Mouse (Mus musculus): ENCODE data around the gene Polr1e. TPM values are rescaled to one million over a fixed set of nuclear protein-coding genes. Genes with fewer than 3 reads are reported as not detected.
"Not testable (repeated sequence)": the region's sequence is repeated elsewhere in the genome, so short reads cannot be mapped to it uniquely, and the experiment has no call there.

Polr1e gene
- polyA plus RNA-seq, 1 experiment from 2014 or later = 35.3 TPM

DNA sequence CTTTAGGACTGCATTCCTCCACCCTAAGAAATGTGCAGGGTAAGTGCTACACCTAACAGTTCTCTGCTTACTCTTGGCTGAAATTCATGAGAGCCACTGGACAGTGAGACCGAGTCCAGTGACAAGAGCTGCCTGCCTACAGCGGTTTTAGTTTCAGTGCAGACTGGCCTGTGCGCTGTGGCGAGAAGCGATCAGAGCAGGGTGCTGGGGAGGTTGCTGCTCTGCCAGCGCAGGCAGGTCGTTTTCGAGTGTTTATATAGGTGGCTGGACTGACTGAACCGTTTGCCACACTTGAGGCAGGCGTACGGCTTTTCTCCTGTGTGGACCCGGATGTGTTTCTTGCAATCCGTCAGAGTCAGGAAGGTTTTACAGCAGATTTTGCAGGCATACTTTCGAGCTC is 25.2 kb upstream of the Polr1e start:
- H3K36me3 ChIP-seq (ENCODE audit: control insufficient read depth, insufficient read depth, low read length) = peaks cover 52% of the 10 kb centered on the region
- not testable (repeated sequence) for H3K9me3 ChIP-seq (replicated peaks; ENCODE audit: control insufficient read depth, low read length); H3K4me1 ChIP-seq (ENCODE audit: control insufficient read depth, insufficient read depth, low read length); H3K27ac ChIP-seq (ENCODE audit: low read depth, low read length); H3K4me2 ChIP-seq (ENCODE audit: low read length); H3K4me3 ChIP-seq (ENCODE audit: low read depth, low read length); DNase-seq (ENCODE audit: low spot score); H3K27me3 ChIP-seq (replicated peaks; ENCODE audit: control insufficient read depth, insufficient read depth, low read length); H3K9ac ChIP-seq (ENCODE audit: low read length); ATAC-seq
- 90% methylated on average over 13 of the region's 14 CpGs for WGBS

DNA sequence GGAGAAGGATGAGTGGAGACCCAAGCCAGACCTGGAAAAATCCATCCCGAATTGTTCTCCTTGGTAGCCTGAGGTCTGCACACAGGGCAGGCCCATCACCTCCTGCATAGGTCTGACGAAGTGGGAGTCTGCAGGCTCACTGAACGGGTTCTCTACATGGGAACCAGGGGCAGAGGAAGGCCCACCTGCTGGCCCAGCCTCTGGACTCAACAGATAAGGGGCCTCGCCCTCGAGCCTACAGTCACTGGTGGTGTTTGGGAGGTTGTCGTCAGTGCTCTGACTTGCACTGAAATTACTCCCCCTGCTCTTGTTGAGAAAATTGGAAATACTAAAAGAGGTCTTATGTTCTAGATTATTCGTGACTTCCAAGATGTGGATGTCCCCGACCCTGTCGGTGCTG is 24.5 kb upstream of the Polr1e start:
- Histone ChIP-seq H3K27ac (ENCODE audit: low read depth, low read length) (no peak overlapping the region), H3K4me1 (ENCODE audit: control insufficient read depth, insufficient read depth, low read length) (no peaks in the 10 kb centered on the region), H3K9ac (ENCODE audit: low read length) (no peak overlapping the region), H3K9me3 (replicated peaks; ENCODE audit: control insufficient read depth, low read length) (no peaks in the 10 kb centered on the region), H3K36me3 (ENCODE audit: control insufficient read depth, insufficient read depth, low read length) (peaks cover 48% of the 10 kb centered on the region), H3K4me2 (ENCODE audit: low read length) (no peak overlapping the region), H3K4me3 (ENCODE audit: low read depth, low read length) (no peak overlapping the region), H3K27me3 (replicated peaks; ENCODE audit: control insufficient read depth, insufficient read depth, low read length) (no peaks in the 10 kb centered on the region)
- WGBS = 89% methylated on average over 9 of the region's 9 CpGs
- ATAC-seq = no peak
- no peak for DNase-seq (ENCODE audit: low spot score)

DNA sequence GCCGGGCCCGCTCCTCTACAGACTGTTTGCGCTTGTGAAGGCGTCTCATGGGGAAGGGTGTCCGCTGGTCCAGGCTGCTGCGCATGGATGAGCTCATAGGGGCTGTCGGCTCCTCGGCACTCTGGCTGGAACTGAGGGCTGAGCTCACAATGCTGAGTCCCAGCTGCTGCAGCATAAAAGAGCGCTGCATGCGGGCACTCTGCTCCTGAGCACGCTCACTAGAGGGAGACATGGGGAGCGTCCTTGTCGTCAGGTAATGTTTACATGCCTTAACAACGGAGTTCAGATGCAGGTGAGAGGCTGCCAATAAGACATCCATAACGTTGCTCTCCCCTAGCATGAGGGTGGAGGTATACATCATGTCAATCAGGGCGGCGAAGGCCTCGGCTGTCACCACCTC is 23.6 kb upstream of the Polr1e start:
- no peaks in the 10 kb centered on the region for H3K27me3 ChIP-seq (replicated peaks; ENCODE audit: control insufficient read depth, insufficient read depth, low read length)
- no peak overlapping the region for H3K9ac ChIP-seq (ENCODE audit: low read length)
- WGBS = 86% methylated on average over 18 of the region's 18 CpGs
- H3K4me2 ChIP-seq (ENCODE audit: low read length) = no peak overlapping the region
- peaks cover 40% of the 10 kb centered on the region for H3K36me3 ChIP-seq (ENCODE audit: control insufficient read depth, insufficient read depth, low read length)
- H3K4me1 ChIP-seq (ENCODE audit: control insufficient read depth, insufficient read depth, low read length) = no peaks in the 10 kb centered on the region
- no peak overlapping the region for H3K4me3 ChIP-seq (ENCODE audit: low read depth, low read length)
- DNase-seq (ENCODE audit: low spot score) (no peak), ATAC-seq (no peak)
- no peak overlapping the region for H3K27ac ChIP-seq (ENCODE audit: low read depth, low read length)
- H3K9me3 ChIP-seq (replicated peaks; ENCODE audit: control insufficient read depth, low read length) = no peaks in the 10 kb centered on the region

DNA sequence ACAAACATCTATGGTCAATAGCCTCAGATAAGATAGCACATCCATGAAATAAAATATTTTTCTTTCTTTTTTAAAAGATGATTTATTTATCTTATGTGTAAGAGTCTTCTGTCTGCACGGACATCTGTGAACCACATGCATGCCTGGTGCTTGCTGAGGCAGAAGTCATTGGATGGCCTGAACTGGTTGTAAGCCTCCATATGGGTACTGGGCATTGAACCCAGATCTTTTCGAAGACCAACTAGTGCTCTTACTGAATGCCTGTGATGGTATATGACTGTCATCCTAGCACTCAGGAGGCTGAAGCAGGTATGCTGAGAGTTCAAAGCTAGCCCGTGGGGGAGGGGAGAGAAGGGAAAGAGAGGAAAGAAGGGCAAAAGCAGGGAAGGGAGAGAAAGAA is 20.3 kb upstream of the Polr1e start:
- no peak for ATAC-seq
- no peak overlapping the region for H3K27ac ChIP-seq (ENCODE audit: low read depth, low read length)
- H3K4me3 ChIP-seq (ENCODE audit: low read depth, low read length) = no peak overlapping the region
- no peak for DNase-seq (ENCODE audit: low spot score)
- 76% methylated on average over 3 of the region's 3 CpGs for WGBS
- no peak overlapping the region for H3K4me2 ChIP-seq (ENCODE audit: low read length)
- H3K9me3 ChIP-seq (replicated peaks; ENCODE audit: control insufficient read depth, low read length) = no peaks in the 10 kb centered on the region
- no peaks in the 10 kb centered on the region for H3K4me1 ChIP-seq (ENCODE audit: control insufficient read depth, insufficient read depth, low read length)
- no peaks in the 10 kb centered on the region for H3K27me3 ChIP-seq (replicated peaks; ENCODE audit: control insufficient read depth, insufficient read depth, low read length)
- H3K9ac ChIP-seq (ENCODE audit: low read length) = no peak overlapping the region; the same call in 1 of the 2 replicates
- H3K36me3 ChIP-seq (ENCODE audit: control insufficient read depth, insufficient read depth, low read length) = peaks cover 17% of the 10 kb centered on the region

DNA sequence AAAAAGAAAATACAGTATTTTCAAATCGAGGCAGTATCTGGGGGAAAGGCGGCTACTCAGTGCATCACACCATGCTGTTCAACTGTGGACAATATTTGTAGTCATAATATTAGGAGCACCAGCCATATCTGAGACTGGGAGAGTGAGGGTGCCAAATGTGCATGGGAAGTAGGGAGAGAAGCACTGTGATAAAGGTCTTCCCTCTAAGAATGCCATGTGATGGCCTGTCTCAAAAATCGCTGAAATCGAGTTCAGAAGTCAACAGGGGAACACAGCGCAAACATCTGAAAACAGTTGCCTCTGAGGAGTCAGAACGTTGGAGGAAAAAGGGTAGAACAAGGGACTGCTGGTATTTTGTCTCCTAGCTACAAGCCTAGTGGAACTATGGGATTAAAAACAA is 18.4 kb upstream of the Polr1e start:
- Histone ChIP-seq H3K4me1 (ENCODE audit: control insufficient read depth, insufficient read depth, low read length) (no peaks in the 10 kb centered on the region), H3K36me3 (ENCODE audit: control insufficient read depth, insufficient read depth, low read length) (peaks cover 4% of the 10 kb centered on the region), H3K4me2 (ENCODE audit: low read length) (no peak overlapping the region), H3K4me3 (ENCODE audit: low read depth, low read length) (no peak overlapping the region), H3K27ac (ENCODE audit: low read depth, low read length) (no peak overlapping the region), H3K27me3 (replicated peaks; ENCODE audit: control insufficient read depth, insufficient read depth, low read length) (no peaks in the 10 kb centered on the region), H3K9ac (ENCODE audit: low read length) (no peak overlapping the region), H3K9me3 (replicated peaks; ENCODE audit: control insufficient read depth, low read length) (no peaks in the 10 kb centered on the region)
- no peak for ATAC-seq
- no peak for DNase-seq (ENCODE audit: low spot score)
- 95% methylated on average over 6 of the region's 6 CpGs for WGBS

DNA sequence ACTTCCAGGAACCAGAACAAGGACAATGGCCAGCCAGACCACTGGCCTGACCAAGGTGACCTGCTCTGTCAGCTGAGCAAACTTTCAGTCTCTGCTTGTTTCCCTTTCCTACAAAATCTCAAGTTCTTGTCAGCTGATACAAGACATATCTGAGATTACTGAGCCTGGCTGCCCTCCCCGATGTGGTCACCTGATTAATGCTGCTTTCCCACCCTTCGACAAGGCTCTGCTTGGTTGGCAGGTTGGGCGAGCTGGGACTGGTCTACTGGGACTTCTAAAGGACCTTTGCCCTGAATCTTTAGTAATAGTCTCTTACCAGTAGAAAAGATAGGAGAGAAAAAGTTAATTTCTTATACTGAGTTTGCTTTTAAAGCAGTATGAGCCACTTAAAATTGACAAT is 12.9 kb upstream of the Polr1e start:
- no peak overlapping the region for H3K27ac ChIP-seq (ENCODE audit: low read depth, low read length)
- WGBS = 92% methylated on average over 3 of the region's 3 CpGs
- ATAC-seq = no peak

DNA sequence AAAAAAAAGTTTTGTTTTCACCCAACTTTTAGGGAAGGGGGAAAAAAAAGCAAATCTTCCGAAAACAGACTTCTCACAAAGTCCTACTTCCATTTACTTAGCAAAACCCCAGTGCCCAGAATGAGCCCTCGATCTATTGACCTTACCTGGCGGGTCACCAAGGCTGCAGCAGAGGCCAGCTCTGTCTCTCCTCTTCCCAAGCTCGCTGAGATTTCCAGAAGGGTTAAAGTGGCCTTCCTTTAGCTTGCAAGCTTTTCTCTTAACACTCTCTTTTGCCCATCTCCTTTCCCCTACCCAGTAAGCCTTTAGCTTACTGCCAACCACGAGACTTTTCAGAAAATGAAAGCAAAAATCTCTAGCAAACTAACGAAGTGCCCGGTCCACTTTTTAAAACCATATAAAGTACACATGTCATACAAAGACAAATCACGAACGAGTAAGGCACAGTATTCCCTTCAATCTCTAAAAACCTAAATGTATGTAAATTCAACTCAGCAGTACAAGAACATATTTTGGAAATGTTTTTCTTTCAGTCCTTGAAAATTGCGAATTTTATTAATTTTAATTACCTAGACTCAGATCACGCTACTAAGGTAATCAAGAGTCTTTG is 7.5 kb upstream of the Polr1e start:
- ATAC-seq = no peak
- Histone ChIP-seq H3K4me3 (ENCODE audit: low read depth, low read length) (peak overlapping the region; percentile 77), H3K9me3 (replicated peaks; ENCODE audit: control insufficient read depth, low read length) (no peaks in the 10 kb centered on the region), H3K9ac (ENCODE audit: low read length) (peak overlapping the region; percentile 93), H3K4me1 (ENCODE audit: control insufficient read depth, insufficient read depth, low read length) (peaks cover 20% of the 10 kb centered on the region), H3K27ac (ENCODE audit: low read depth, low read length) (no peak overlapping the region), H3K27me3 (replicated peaks; ENCODE audit: control insufficient read depth, insufficient read depth, low read length) (no peaks in the 10 kb centered on the region), H3K4me2 (ENCODE audit: low read length) (peak overlapping the region; percentile 72), H3K36me3 (ENCODE audit: control insufficient read depth, insufficient read depth, low read length) (no peaks in the 10 kb centered on the region)
- DNase-seq (ENCODE audit: low spot score) = no peak
- 9% methylated on average over 11 of the region's 11 CpGs for WGBS

More for the DNA sequence above, 12.9 kb upstream of the Polr1e start:
- no peaks in the 10 kb centered on the region for H3K27me3 ChIP-seq (replicated peaks; ENCODE audit: control insufficient read depth, insufficient read depth, low read length)
- 0 out of 2 replicates have a peak, but pooled peaks cover 2% of the 10 kb centered on the region for H3K36me3 ChIP-seq (ENCODE audit: control insufficient read depth, insufficient read depth, low read length)
- no peak overlapping the region for H3K4me3 ChIP-seq (ENCODE audit: low read depth, low read length)
- DNase-seq (ENCODE audit: low spot score) = no peak
- peaks cover 9% of the 10 kb centered on the region for H3K4me1 ChIP-seq (ENCODE audit: control insufficient read depth, insufficient read depth, low read length)
- H3K4me2 ChIP-seq (ENCODE audit: low read length) = no peak overlapping the region
- H3K9ac ChIP-seq (ENCODE audit: low read length) = no peak overlapping the region
- H3K9me3 ChIP-seq (replicated peaks; ENCODE audit: control insufficient read depth, low read length) = no peaks in the 10 kb centered on the region

DNA sequence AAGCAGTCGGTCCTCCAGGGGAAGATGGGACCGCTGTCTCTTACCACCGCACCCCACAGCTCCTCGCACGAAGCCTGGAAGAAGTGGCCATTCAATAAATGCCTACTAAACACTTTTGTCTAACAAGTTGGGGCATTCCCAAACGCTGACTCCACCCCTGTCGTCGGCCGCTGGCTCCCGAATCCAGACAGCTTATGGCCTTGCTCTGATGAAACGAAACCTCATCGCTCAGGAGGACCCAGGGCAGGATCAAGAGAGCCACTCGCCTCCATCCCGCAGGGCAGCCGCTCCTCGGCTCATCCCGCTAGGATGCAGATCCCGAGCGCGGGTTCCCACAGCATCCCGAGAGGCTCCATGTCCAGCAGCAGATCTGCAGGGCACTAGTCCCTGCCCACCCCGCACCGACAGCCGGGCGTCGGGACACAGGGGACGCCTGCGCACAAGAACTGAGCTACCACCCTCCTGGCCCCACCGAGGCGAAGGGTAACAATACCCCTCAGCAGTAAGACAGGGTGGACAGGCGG is 6.7 kb upstream of the Polr1e start:
- H3K4me1 ChIP-seq (ENCODE audit: control insufficient read depth, insufficient read depth, low read length) = peaks cover 20% of the 10 kb centered on the region
- H3K4me2 ChIP-seq (ENCODE audit: low read length) = peak overlapping the region; percentile 72
- no peaks in the 10 kb centered on the region for H3K9me3 ChIP-seq (replicated peaks; ENCODE audit: control insufficient read depth, low read length)
- H3K36me3 ChIP-seq (ENCODE audit: control insufficient read depth, insufficient read depth, low read length) = no peaks in the 10 kb centered on the region
- ATAC-seq (peak; percentile 74), DNase-seq (ENCODE audit: low spot score) (no peak)
- H3K9ac ChIP-seq (ENCODE audit: low read length) = peak overlapping the region; percentile 93
- H3K27ac ChIP-seq (ENCODE audit: low read depth, low read length) = peak overlapping the region; percentile 95
- under 1% methylated on average over 31 of the region's 31 CpGs for WGBS
- no peaks in the 10 kb centered on the region for H3K27me3 ChIP-seq (replicated peaks; ENCODE audit: control insufficient read depth, insufficient read depth, low read length)
- peak overlapping the region; percentile 77 for H3K4me3 ChIP-seq (ENCODE audit: low read depth, low read length)

DNA sequence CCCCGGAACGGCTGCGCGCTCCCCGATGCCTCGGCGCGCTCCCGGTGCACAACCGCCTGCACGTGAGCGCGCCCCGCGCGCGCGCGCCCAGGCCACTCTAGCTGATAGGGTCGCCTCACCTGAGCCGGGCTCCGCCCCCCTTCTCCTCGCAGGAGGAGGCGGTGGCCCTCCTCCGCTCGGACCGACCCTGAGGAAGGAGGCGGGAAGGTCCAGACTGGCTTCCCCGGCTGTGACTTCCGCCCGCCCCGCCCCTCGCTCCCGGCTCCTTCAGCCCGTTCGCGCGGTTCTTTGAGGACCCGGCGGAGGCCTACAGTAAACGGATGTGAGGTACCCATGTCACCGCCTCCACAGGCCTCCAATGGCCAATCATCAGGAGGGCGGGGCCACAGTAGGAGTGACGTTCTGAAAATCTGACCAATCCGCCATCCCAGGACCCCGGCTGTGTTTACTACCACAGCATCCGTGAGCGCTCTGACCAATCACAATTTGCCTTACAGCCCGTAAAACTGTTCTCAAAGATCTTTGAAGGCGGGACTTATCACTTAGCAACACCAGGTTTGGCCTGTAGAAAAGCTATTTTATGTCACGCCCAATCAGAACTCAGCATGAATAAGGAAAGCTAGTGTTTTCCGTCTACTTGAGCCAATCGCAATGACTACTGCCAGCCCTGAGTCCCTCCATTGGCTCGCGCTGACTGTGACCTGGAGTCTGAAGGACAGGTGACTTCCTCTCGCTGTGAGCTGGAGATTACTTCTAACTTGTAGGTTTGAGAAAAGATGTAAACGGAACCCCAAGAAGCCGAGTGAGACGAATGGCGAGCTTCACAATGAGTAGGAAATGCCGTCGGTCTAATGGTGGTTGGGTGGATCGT is 6.0 kb upstream of the Polr1e start, which contains the start of gene Zbtb5:
Gene Zbtb5 (minus strand): TSS at position 308 of the 871 bp plus-strand sequence.
- Histone ChIP-seq H3K4me3 (ENCODE audit: low read depth, low read length) (peak within 1 kb of the TSS; percentile 77), H3K4me1 (ENCODE audit: control insufficient read depth, insufficient read depth, low read length) (peaks cover 20% of the 10 kb centered on the region), H3K4me2 (ENCODE audit: low read length) (peak within 1 kb of the TSS; percentile 76), H3K36me3 (ENCODE audit: control insufficient read depth, insufficient read depth, low read length) (no peaks in the 10 kb centered on the region), H3K9me3 (replicated peaks; ENCODE audit: control insufficient read depth, low read length) (no peaks in the 10 kb centered on the region), H3K27ac (ENCODE audit: low read depth, low read length) (peak within 1 kb of the TSS; percentile 95), H3K9ac (ENCODE audit: low read length) (peak within 1 kb of the TSS; percentile 93), H3K27me3 (replicated peaks; ENCODE audit: control insufficient read depth, insufficient read depth, low read length) (no peaks in the 10 kb centered on the region)
- ATAC-seq (peak; percentile 98), DNase-seq (ENCODE audit: low spot score) (peak; percentile 100)
- WGBS = under 1% methylated on average over 61 of the region's 63 CpGs
